Mouse (Mus musculus) embryonic facial prominence, embryonic 13.5 days (tissue): ENCODE measurements around the gene Aplf. TPM values are rescaled to one million over a fixed set of nuclear protein-coding genes. Genes with fewer than 3 reads are reported as not detected.
"Not testable (repeated sequence)": the region's sequence is repeated elsewhere in the genome, so short reads cannot be mapped to it uniquely, and the experiment has no call there.

ENCODE experiments used
- ATAC-seq: fragments of 200-750 bp; cut with Nextera tagmentation; 2 replicates; pipeline ENCODE4 v1.8.0; 2017; ENCODE audit warnings: low read depth; ENCODE audit not compliant: insufficient number of reproducible peaks, insufficient read depth, low FRiP score, low TSS enrichment
- H3K27ac ChIP-seq: fragments of 300-500 bp; sonication (generic); 2 replicates; pipeline ENCODE4 v1.5.1; 2015; ENCODE audit warnings: moderate library complexity, mild to moderate bottlenecking, inconsistent platforms
- H3K27me3 ChIP-seq: fragments of 300-500 bp; sonication (generic); 2 replicates; pipeline ENCODE4 v1.6.1; 2015; ENCODE audit warnings: mild to moderate bottlenecking, inconsistent platforms
- H3K36me3 ChIP-seq: fragments of 300-500 bp; sonication (generic); 2 replicates; pipeline ENCODE4 v1.6.1; 2015; ENCODE audit warnings: mild to moderate bottlenecking, inconsistent platforms
- H3K4me1 ChIP-seq: fragments of 300-500 bp; sonication (generic); 2 replicates; pipeline ENCODE4 v1.6.1; 2015; ENCODE audit warnings: inconsistent platforms
- H3K4me2 ChIP-seq: fragments of 300-500 bp; sonication (generic); 2 replicates; pipeline ENCODE4 v1.6.1; 2015; ENCODE audit warnings: moderate library complexity, mild to moderate bottlenecking, inconsistent platforms
- H3K4me3 ChIP-seq: fragments of 300-500 bp; sonication (generic); 2 replicates; pipeline ENCODE4 v1.5.1; 2015; ENCODE audit warnings: mild to moderate bottlenecking, inconsistent platforms
- H3K9ac ChIP-seq: fragments of 300-500 bp; sonication (generic); 2 replicates; pipeline ENCODE4 v1.6.1; 2015; ENCODE audit warnings: mild to moderate bottlenecking, inconsistent platforms
- H3K9me3 ChIP-seq: fragments of 300-500 bp; sonication (generic); 2 replicates; pipeline ENCODE4 v1.6.1; 2016; ENCODE audit warnings: inconsistent platforms
- WGBS: fragments of 180-500 bp; shearing (Covaris S2); methylation state at CpG from one replicate; pipeline ENCODE4 v1.1.7; 2015; ENCODE audit warnings: mixed read lengths; 5-methylcytosine and 5-hydroxymethylcytosine counted together
- polyA plus RNA-seq: library from polyadenylated mRNA; unstranded; fragments of >200 nt; fragmentation: Nextera tagmentation; extraction: Ambion mirVana; gene quantifications from 2 replicates; pipeline ENCODE4 v1.2.1, GENCODE M21; 2015

Aplf gene
- polyA plus RNA-seq, 1 experiment from 2014 or later: 14.9 TPM

DNA sequence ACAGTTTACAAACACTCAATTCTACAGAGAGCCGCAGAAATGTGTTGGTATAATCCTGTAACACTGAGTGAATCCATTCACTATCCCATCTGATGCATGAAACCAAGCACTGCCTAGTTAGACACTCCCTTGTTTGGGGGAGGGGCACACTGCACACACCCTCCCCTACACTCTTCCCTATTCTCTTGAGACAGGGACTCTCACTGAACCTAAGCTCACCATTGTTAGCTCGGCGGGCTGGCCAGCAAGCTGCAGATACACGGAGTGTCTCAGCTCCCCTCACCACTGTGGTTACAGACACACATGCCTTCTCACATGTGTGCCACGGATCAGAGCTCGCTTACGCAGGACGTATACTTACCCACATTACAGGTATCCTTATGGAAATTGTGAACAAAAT, 4.2 kb downstream of the Aplf start:
- peaks cover 17% of the 10 kb centered on the region for H3K4me1 ChIP-seq
- no peak overlapping the region for H3K27ac ChIP-seq
- H3K27me3 ChIP-seq: no peaks in the 10 kb centered on the region
- no peak overlapping the region for H3K4me2 ChIP-seq
- no peak for ATAC-seq
- H3K36me3 ChIP-seq: 0 out of 2 replicates have a peak, but pooled peaks cover 3% of the 10 kb centered on the region
- 76% methylated on average over 8 of the region's 8 CpGs for WGBS
- H3K9ac ChIP-seq: no peak overlapping the region
- no peak overlapping the region for H3K4me3 ChIP-seq
- H3K9me3 ChIP-seq: 0 out of 2 replicates have a peak, but pooled peaks cover 3% of the 10 kb centered on the region

DNA sequence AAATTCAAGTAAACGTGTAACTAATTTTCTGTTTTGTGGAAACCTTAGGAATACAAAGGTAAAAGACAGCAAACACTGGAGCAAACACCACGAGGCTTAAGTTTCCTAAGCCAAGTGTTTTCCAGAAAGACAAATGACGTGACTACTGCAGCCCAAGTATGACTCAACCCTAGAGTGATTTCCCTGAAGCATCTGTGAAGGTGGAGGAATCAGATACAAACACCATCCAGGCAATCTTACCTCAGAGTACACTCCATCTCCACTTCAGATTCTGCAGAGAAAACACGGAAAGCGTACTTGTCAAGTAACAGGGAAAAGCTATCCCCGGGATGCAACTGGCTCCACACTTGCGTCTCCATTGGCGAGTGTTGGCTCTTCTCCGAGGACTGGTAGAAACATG, 8.5 kb downstream of the Aplf start:
- Histone ChIP-seq H3K9me3 (0 out of 2 replicates have a peak, but pooled peaks cover 3% of the 10 kb centered on the region), H3K36me3 (0 out of 2 replicates have a peak, but pooled peaks cover 3% of the 10 kb centered on the region), H3K27me3 (no peaks in the 10 kb centered on the region), H3K9ac (no peak overlapping the region), H3K4me2 (no peak overlapping the region), H3K27ac (no peak overlapping the region), H3K4me3 (no peak overlapping the region), H3K4me1 (no peaks in the 10 kb centered on the region)
- ATAC-seq: no peak
- 91% methylated on average over 9 of the region's 9 CpGs for WGBS

DNA sequence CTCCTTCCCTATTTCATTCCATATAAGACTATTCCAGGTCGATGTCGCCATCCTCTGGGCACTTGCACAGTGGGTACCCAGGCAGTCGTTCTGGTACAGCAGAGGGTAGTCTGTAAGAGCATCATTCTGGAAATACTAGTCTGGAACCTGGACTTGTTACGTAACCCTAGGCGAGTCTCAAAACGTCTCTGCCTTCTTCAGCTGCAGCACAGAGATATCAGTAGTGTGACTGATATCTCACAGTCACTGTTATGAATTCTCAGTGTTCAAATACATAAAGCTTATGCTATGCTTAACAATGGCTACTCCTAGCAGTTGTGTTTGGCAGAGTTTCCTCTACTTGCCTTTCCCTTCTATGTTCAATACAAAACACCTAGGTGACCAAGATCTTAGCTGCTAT, 9.8 kb downstream of the Aplf start:
- Histone ChIP-seq H3K27me3 (no peaks in the 10 kb centered on the region), H3K9ac (no peak overlapping the region), H3K36me3 (0 out of 2 replicates have a peak, but pooled peaks cover 8% of the 10 kb centered on the region), H3K27ac (no peak overlapping the region), H3K9me3 (0 out of 2 replicates have a peak, but pooled peaks cover 3% of the 10 kb centered on the region), H3K4me3 (no peak overlapping the region), H3K4me1 (no peaks in the 10 kb centered on the region), H3K4me2 (no peak overlapping the region)
- no peak for ATAC-seq
- WGBS: 75% methylated on average over 6 of the region's 6 CpGs

DNA sequence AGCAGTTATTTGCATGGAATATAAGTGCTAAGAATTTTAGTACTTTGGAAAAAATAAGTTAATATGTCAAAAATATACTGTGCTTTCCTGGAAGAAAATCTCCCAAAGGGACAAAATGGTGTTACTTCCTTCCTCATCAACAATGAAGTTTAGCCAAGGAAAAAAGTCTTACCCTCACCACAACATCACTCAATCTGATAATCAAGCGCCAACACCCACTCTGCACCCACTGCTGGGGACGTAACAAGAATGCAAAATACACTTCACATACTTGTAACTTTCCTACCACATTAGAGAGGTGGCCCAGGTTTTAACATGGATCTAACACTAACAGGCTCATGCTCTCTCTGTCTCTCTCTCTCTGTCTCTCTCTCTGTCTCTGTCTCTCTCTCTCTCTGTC, 10.3 kb downstream of the Aplf start:
- Histone ChIP-seq H3K27ac (no peak overlapping the region), H3K4me1 (no peaks in the 10 kb centered on the region), H3K4me2 (no peak overlapping the region), H3K27me3 (no peaks in the 10 kb centered on the region), H3K4me3 (no peak overlapping the region), H3K36me3 (0 out of 2 replicates have a peak, but pooled peaks cover 8% of the 10 kb centered on the region), H3K9me3 (0 out of 2 replicates have a peak, but pooled peaks cover 3% of the 10 kb centered on the region), H3K9ac (no peak overlapping the region)
- no peak for ATAC-seq
- WGBS: 90% methylated on average over 2 of the region's 2 CpGs

DNA sequence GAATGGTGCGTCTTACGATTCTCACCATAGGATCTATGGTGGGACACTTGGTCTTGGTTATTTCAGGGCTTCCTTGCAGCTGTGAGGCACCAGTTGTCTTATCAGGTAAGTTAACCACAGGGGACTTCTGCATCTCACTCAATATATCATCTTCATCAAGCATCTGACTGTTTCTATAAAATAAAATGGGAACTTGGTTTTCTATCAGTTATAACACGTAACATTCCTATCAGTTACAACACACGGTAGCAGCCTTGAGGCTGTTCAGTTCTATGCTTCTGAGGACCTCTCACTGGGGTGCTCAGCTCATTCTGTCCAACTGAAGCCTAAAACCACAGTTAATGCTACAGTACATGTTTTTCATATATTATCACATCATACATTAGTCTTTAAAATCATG, 13.2 kb downstream of the Aplf start:
- Histone ChIP-seq H3K4me2 (no peak overlapping the region), H3K9ac (no peak overlapping the region), H3K4me1 (no peaks in the 10 kb centered on the region), H3K36me3 (peaks cover 17% of the 10 kb centered on the region; the same call in 1 of the 2 replicates), H3K27ac (no peak overlapping the region), H3K27me3 (no peaks in the 10 kb centered on the region), H3K4me3 (no peak overlapping the region), H3K9me3 (no peaks in the 10 kb centered on the region)
- 91% methylated on average over 4 of the region's 4 CpGs for WGBS
- ATAC-seq: no peak

DNA sequence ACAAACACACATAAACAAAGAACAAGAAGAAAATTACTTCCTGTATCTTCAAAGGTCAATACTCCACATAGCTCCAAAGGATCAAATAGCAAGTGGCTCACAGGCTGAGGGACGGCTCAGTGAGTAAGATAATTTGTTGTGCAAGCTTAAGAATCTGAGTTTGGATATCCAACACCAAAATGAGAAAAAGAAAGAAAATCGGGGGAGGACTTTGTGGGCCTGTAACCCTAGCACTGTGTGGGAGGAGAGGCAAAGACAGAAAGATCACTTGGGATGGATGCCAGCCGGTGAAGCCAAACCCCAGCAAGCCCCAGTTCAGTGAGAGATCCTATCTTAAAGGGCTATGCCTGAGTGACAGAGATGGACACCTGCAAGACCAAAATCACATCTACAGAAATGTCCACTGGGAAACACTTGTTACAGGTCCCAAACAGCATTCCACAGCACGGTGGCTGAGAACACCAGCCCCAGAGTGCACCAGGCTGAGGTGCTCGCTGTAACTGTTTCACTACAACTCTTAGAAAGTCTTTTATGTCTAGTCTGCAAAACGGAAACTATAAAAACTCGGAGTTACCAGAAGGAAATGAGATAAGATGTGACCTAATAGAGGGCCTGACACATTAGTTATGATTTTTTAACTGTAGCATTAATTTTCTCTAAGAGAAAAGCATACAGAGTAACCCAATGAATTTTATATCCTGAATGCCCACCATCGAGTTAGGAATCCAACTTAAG, 17.9 kb downstream of the Aplf start:
- Histone ChIP-seq H3K27ac (no peak overlapping the region), H3K9me3 (no peaks in the 10 kb centered on the region), H3K4me1 (no peaks in the 10 kb centered on the region), H3K9ac (no peak overlapping the region), H3K27me3 (no peaks in the 10 kb centered on the region), H3K36me3 (peaks cover 24% of the 10 kb centered on the region), H3K4me2 (no peak overlapping the region), H3K4me3 (no peak overlapping the region)
- ATAC-seq: no peak
- WGBS: 58% methylated on average over 8 of the region's 8 CpGs

DNA sequence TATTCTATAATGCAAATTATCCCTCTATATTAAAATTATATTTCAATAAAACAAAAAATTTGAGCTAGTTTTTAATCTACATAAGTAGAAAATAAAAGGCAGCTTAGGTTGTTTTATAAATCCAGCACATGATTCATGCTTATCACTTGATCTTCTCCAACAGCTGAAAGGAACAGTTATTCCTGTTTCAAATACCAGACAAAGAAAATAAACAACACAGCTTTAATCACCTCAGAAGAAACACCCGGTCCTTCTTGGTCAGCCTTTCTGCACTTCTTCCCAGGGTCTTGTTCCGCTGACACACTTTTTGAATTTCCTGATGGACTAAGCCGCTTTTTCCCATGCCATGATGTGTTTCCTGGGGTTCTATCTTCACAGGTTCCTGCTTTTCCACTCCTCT, 18.5 kb downstream of the Aplf start:
- H3K4me3 ChIP-seq: no peak overlapping the region
- whole genome bisulfite sequencing: 72% methylated on average over 3 of the region's 3 CpGs

DNA sequence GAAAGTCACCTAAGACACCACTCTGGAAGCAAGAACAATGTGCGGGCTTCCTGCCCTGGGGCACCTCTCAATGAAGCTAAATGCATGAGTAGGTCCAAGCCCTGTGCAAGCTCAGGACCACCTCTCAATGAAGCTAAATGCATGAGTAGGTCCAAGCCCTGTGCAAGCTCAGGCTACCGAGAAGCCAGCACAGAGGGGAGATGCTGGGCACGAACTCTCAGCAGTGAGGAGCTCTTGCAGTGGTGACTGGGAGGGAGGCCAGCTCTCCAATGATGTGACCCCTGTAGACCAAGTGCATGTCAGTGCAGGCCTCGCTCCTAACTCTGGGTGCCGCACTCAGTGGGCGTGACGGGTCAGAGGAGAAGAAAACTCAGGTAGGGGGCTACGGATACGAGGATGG, 19.3 kb downstream of the Aplf start:
- ATAC-seq: no peak
- Histone ChIP-seq H3K27ac (no peak overlapping the region), H3K9me3 (no peaks in the 10 kb centered on the region), H3K27me3 (no peaks in the 10 kb centered on the region), H3K9ac (no peak overlapping the region), H3K36me3 (peaks cover 19% of the 10 kb centered on the region), H3K4me2 (no peak overlapping the region), H3K4me1 (no peaks in the 10 kb centered on the region), H3K4me3 (no peak overlapping the region)
- WGBS: 85% methylated on average over 9 of the region's 9 CpGs

More for the DNA sequence above, 18.5 kb downstream of the Aplf start:
- Histone ChIP-seq H3K4me2 (no peak overlapping the region), H3K4me1 (no peaks in the 10 kb centered on the region), H3K36me3 (peaks cover 24% of the 10 kb centered on the region), H3K27ac (no peak overlapping the region), H3K9ac (no peak overlapping the region), H3K27me3 (no peaks in the 10 kb centered on the region), H3K9me3 (no peaks in the 10 kb centered on the region)
- ATAC-seq: no peak

DNA sequence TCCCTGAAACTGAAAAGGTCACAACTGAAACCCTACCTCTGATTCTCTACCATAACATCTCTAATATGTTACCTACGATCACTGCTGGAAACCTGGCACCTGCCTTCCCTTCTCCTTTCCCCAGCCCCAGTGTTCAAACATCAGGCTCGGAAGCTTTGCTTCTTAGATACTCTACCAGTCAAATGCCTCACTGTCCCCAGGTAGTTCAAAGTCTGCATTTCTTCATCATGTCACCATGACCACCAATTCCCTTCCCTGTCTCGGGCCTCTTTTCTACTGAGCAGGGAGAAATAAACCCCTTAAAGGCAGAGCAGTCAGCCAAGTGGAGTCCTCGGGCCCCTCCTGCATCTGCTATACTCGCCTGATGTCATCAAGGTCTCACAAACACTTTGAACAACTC, 20.2 kb downstream of the Aplf start:
- Histone ChIP-seq H3K4me1 (no peaks in the 10 kb centered on the region), H3K4me3 (no peak overlapping the region), H3K36me3 (peaks cover 19% of the 10 kb centered on the region), H3K27me3 (no peaks in the 10 kb centered on the region), H3K27ac (no peak overlapping the region), H3K9ac (no peak overlapping the region), H3K9me3 (no peaks in the 10 kb centered on the region), H3K4me2 (no peak overlapping the region)
- ATAC-seq: no peak
- 85% methylated on average over 5 of the region's 5 CpGs for WGBS

DNA sequence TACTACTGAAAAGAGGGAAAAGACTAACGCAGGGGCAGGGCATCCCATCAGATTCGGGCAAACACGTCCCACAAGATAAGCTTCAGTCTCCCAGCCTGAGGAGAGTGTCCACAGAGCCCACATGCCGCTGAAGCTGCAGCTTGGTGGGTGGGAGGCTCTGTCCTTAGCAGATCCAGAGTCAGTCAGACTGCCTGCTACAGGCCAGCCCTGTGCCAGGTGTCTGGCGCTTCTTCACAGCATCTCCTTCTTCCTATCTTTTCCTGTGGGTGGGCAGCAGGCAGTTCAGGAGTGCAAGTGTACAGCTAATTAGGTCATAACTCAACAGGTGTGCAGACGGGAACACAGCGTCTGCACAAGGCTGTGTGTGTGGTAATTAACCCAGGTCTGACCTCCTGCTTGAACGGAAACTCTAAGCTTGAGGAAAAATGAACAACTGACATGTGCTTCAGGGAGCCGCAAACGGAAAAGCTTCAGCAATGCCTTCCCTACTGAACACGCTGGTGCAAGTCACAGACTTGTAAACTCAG, 33.8 kb downstream of the Aplf start:
- ATAC-seq: no peak
- no peak overlapping the region for H3K4me2 ChIP-seq
- H3K27ac ChIP-seq: no peak overlapping the region
- H3K4me3 ChIP-seq: no peak overlapping the region
- 53% methylated on average over 11 of the region's 11 CpGs for WGBS
- H3K9ac ChIP-seq: 0 out of 2 replicates have a peak overlapping the region, but pooled peaks have one; percentile 11
- H3K27me3 ChIP-seq: no peaks in the 10 kb centered on the region
- peaks cover 8% of the 10 kb centered on the region; the same call in 1 of the 2 replicates for H3K36me3 ChIP-seq
- peaks cover 9% of the 10 kb centered on the region for H3K4me1 ChIP-seq
- H3K9me3 ChIP-seq: no peaks in the 10 kb centered on the region

DNA sequence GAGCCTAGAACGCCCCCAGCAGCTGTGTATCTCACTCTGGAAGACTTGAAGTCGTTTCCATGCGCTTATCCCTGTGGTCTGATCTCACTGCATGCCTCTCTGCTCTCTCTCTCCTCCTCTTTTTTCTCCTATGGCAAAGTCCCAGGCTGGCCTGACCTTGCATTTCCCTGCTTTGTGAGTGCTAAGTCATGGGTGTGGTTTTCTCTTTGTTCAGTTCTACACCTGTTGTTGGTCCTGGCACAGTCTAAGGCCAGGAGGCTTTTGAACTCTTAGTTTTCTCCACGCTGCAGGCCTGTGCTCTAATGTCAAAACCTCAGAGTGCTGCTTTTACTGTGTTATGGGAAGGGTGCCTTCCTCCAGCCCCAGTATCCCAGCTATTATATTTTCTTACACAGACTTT, 39.8 kb downstream of the Aplf start:
- H3K4me1 ChIP-seq: peaks cover 4% of the 10 kb centered on the region; the same call in 1 of the 2 replicates
- H3K9me3 ChIP-seq: no peaks in the 10 kb centered on the region
- peaks cover 6% of the 10 kb centered on the region; the same call in 1 of the 2 replicates for H3K36me3 ChIP-seq
- no peak overlapping the region for H3K4me3 ChIP-seq
- H3K27me3 ChIP-seq: no peaks in the 10 kb centered on the region
- H3K4me2 ChIP-seq: no peak overlapping the region
- H3K27ac ChIP-seq: no peak overlapping the region
- WGBS: 77% methylated on average over 4 of the region's 4 CpGs
- no peak for ATAC-seq
- H3K9ac ChIP-seq: no peak overlapping the region

DNA sequence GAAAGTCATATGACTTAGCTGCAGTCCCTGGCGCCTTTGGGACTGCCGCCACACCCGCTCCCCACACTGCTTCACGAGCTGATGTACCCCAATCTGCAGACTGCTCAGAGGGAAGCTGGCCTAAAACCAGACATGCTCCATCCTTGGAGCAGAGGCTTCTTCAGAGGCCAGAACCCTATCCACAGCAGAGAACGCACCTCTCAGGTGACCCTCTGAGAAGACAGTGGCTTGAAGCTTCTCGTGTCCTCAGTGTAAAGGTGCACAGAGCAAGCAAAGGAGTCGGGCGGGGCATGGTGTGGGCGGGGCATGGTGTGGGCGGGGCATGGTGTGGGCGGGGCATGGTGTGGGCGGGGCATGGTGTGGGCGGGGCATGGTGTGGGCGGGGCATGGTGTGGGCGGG, 43.1 kb downstream of the Aplf start:
- H3K27me3 ChIP-seq, H3K27ac ChIP-seq, H3K4me1 ChIP-seq, H3K9ac ChIP-seq, ATAC-seq, H3K4me2 ChIP-seq, H3K9me3 ChIP-seq, H3K4me3 ChIP-seq, H3K36me3 ChIP-seq: not testable (repeated sequence)
- 79% methylated on average over 15 of the region's 15 CpGs for WGBS
